Mouse (Mus musculus): Measurements from ENCODE around the gene Pbld1. TPM values are rescaled to one million over a fixed set of nuclear protein-coding genes. Genes with fewer than 3 reads are reported as not detected.

Gene Pbld1
- polyA plus RNA-seq, 1 experiment from 2014 or later, result 0.95 TPM

DNA sequence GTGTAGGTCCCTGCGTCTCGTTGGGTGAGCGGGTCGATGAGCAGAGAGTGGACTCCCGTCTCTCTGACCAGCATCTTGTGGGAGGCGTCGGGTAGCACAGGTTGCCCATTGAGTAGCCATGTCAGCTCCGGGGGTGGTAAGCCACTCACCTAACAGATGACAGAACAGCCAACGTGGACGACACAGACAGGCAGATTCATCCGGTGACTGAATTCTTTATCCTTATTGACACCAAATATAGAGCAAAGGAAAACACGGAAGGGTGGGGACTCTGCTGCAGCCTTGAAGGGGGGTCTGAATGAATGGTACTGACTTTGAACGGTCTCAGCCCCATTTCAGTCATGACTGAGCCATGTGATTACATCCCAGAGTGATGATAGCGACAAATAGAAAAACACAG is 62.0 kb downstream of the Pbld1 start:
- no peak for TF ChIP-seq CTCF (IDR thresholded peaks at IDR 0.05)
- TF ChIP-seq EP300 (IDR thresholded peaks at IDR 0.05), result no peak
- Histone ChIP-seq H3K27me3 (replicated peaks; ENCODE audit: insufficient read depth, low read length) (no peaks in the 10 kb centered on the region), H3K9me3 (ENCODE audit: low read length) (no peaks in the 10 kb centered on the region), H3K9ac (replicated peaks; ENCODE audit: low read depth) (no peak overlapping the region), H3K4me3 (ENCODE audit: low read depth, low read length) (no peak overlapping the region), H3K27ac (ENCODE audit: low read length) (no peak overlapping the region), H3K4me2 (replicated peaks; ENCODE audit: low read depth, low read length) (no peak overlapping the region), H3K36me3 (ENCODE audit: insufficient read depth, low read length) (no peaks in the 10 kb centered on the region), H3K4me1 (ENCODE audit: insufficient read depth, low read depth, low read length) (no peaks in the 10 kb centered on the region)
- ATAC-seq (no peak), DNase-seq (ENCODE audit: low spot score) (no peak)
- WGBS, result 83% methylated on average over 14 of the region's 14 CpGs

DNA sequence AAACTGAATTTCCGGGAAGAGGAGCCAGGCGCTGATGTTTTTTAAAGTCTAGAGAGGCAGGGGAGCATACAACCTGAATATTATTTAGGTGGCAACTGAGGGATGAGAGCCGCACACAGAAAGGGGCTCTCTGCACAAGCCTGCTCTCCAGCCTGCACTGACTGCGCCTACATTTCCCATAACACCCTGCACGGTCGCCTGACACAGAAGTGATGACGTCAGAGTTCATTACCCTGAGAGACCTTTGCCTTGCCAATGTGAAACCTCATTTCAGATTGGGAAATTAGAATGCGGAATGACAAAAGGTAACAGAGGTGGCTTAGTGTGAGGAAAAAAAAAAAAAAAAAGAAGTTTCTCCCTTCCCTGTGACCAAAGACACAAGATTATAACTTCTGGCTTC is 62.6 kb downstream of the Pbld1 start:
- DNase-seq (ENCODE audit: low spot score) (peak; percentile 58), ATAC-seq (no peak)
- H3K4me3 ChIP-seq (ENCODE audit: low read depth, low read length), result no peak overlapping the region
- no peaks in the 10 kb centered on the region for H3K4me1 ChIP-seq (ENCODE audit: insufficient read depth, low read depth, low read length)
- no peaks in the 10 kb centered on the region for H3K9me3 ChIP-seq (ENCODE audit: low read length)
- H3K4me2 ChIP-seq (replicated peaks; ENCODE audit: low read depth, low read length), result no peak overlapping the region
- TF ChIP-seq CTCF (IDR thresholded peaks at IDR 0.05) (no peak), EP300 (IDR thresholded peaks at IDR 0.05) (no peak)
- 42% methylated on average over 8 of the region's 8 CpGs for WGBS
- H3K27ac ChIP-seq (ENCODE audit: low read length), result no peak overlapping the region
- no peaks in the 10 kb centered on the region for H3K36me3 ChIP-seq (ENCODE audit: insufficient read depth, low read length)
- no peak overlapping the region for H3K9ac ChIP-seq (replicated peaks; ENCODE audit: low read depth)
- no peaks in the 10 kb centered on the region for H3K27me3 ChIP-seq (replicated peaks; ENCODE audit: insufficient read depth, low read length)

DNA sequence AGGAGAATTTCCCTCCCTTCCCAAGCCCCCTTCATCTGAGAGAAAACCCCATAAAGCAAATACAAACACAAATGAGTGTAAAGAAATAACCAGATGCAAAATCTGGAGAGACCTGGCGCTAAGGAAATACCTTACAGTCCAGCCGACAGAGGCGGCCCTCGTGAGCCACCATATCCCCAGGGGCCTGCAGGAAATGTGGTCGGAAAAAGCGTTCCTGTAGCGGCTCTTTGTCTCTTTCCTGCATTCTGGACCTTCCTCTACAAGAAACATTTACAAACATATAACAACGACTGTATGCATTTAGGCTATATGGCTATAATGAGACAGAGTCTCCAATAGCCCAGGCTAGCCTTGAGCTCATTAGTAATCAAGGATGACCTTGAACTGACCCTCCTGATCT is 63.2 kb downstream of the Pbld1 start:
- Histone ChIP-seq H3K9me3 (ENCODE audit: low read length) (no peaks in the 10 kb centered on the region), H3K4me3 (ENCODE audit: low read depth, low read length) (no peak overlapping the region), H3K4me2 (replicated peaks; ENCODE audit: low read depth, low read length) (no peak overlapping the region), H3K9ac (replicated peaks; ENCODE audit: low read depth) (no peak overlapping the region), H3K27me3 (replicated peaks; ENCODE audit: insufficient read depth, low read length) (no peaks in the 10 kb centered on the region), H3K4me1 (ENCODE audit: insufficient read depth, low read depth, low read length) (no peaks in the 10 kb centered on the region), H3K27ac (ENCODE audit: low read length) (no peak overlapping the region), H3K36me3 (ENCODE audit: insufficient read depth, low read length) (no peaks in the 10 kb centered on the region)
- TF ChIP-seq EP300 (IDR thresholded peaks at IDR 0.05), result no peak
- TF ChIP-seq CTCF (IDR thresholded peaks at IDR 0.05), result no peak
- no peak for DNase-seq (ENCODE audit: low spot score)
- no peak for ATAC-seq
- 78% methylated on average over 8 of the region's 8 CpGs for WGBS

DNA sequence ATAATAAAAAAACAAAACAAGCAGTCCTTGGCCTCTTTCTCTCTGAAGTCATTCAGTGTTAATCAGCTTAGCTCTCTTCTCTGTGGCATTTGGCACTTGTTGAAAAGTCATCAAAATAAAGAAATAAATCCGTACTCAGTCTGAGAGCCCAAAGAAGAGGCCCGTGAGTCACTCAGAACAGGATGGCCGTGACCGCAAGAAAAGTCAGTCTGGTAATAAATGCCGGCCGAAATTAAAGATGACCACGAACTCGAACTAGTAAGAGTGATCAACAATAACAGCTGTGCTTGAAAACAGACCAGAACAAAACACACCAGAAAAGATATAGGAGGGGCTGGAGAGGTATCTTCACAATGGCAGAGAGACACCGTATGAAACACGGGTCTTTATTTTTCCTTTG is 64.1 kb downstream of the Pbld1 start:
- ATAC-seq, result no peak
- Histone ChIP-seq H3K4me3 (ENCODE audit: low read depth, low read length) (no peak overlapping the region), H3K36me3 (ENCODE audit: insufficient read depth, low read length) (no peaks in the 10 kb centered on the region), H3K27me3 (replicated peaks; ENCODE audit: insufficient read depth, low read length) (no peaks in the 10 kb centered on the region), H3K9ac (replicated peaks; ENCODE audit: low read depth) (no peak overlapping the region), H3K27ac (ENCODE audit: low read length) (no peak overlapping the region), H3K4me2 (replicated peaks; ENCODE audit: low read depth, low read length) (no peak overlapping the region), H3K4me1 (ENCODE audit: insufficient read depth, low read depth, low read length) (no peaks in the 10 kb centered on the region), H3K9me3 (ENCODE audit: low read length) (no peaks in the 10 kb centered on the region)
- 94% methylated on average over 10 of the region's 10 CpGs for WGBS
- no peak for TF ChIP-seq CTCF (IDR thresholded peaks at IDR 0.05)
- no peak for TF ChIP-seq EP300 (IDR thresholded peaks at IDR 0.05)
- no peak for DNase-seq (ENCODE audit: low spot score)

DNA sequence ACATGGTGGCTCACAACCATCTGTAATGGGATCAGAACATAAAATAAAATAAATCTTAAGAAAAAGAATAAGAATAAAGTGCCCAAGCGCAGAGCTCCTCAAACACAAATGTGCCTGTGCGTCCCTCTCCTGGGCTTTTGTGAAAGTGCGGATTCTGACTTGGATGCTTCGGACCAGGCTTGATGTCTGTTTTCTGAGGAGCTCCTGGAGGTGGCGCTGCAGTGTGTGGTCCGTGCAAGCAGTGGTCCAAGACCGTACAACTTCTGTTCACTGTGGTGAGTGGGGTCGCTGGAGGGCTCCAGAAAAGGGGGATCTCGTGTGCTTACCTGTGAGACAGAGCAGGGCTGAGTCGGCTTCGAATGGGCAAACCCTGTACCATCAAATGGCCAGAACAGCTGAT is 65.4 kb downstream of the Pbld1 start:
- no peak overlapping the region for H3K4me2 ChIP-seq (replicated peaks; ENCODE audit: low read depth, low read length)
- H3K36me3 ChIP-seq (ENCODE audit: insufficient read depth, low read length), result no peaks in the 10 kb centered on the region
- no peaks in the 10 kb centered on the region for H3K27me3 ChIP-seq (replicated peaks; ENCODE audit: insufficient read depth, low read length)
- no peaks in the 10 kb centered on the region for H3K4me1 ChIP-seq (ENCODE audit: insufficient read depth, low read depth, low read length)
- no peaks in the 10 kb centered on the region for H3K9me3 ChIP-seq (ENCODE audit: low read length)
- DNase-seq (ENCODE audit: low spot score), result no peak
- ATAC-seq, result no peak
- H3K4me3 ChIP-seq (ENCODE audit: low read depth, low read length), result no peak overlapping the region
- no peak overlapping the region for H3K27ac ChIP-seq (ENCODE audit: low read length)
- 41% methylated on average over 11 of the region's 11 CpGs for WGBS
- peak; percentile 48 for TF ChIP-seq CTCF (IDR thresholded peaks at IDR 0.05)
- TF ChIP-seq EP300 (IDR thresholded peaks at IDR 0.05), result no peak
- no peak overlapping the region for H3K9ac ChIP-seq (replicated peaks; ENCODE audit: low read depth)

DNA sequence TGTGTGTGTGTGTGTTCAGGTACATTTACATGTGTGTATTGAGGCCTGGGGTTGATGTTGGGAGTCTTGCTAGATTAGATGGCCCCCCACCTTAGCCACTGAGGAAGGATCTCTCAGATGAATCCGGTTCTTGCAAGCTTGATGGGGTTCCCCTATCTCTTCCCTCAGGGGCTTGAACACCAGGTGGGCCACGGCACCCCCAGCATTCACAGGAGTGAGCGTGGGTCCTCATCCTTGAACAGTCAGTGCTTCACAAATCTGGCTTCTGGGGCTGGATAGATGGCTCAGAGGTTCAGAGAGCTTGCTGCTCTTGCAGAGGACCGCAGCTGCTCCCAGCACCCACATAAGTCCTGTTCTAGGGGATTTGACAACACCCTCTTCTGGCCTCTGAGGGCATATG is 66.2 kb downstream of the Pbld1 start:
- no peaks in the 10 kb centered on the region for H3K36me3 ChIP-seq (ENCODE audit: insufficient read depth, low read length)
- H3K9me3 ChIP-seq (ENCODE audit: low read length), result no peaks in the 10 kb centered on the region
- H3K27ac ChIP-seq (ENCODE audit: low read length), result no peak overlapping the region
- ATAC-seq, result no peak
- H3K27me3 ChIP-seq (replicated peaks; ENCODE audit: insufficient read depth, low read length), result no peaks in the 10 kb centered on the region
- H3K9ac ChIP-seq (replicated peaks; ENCODE audit: low read depth), result no peak overlapping the region
- no peak overlapping the region for H3K4me2 ChIP-seq (replicated peaks; ENCODE audit: low read depth, low read length)
- WGBS, result 77% methylated on average over 4 of the region's 4 CpGs
- no peak for DNase-seq (ENCODE audit: low spot score)
- no peaks in the 10 kb centered on the region for H3K4me1 ChIP-seq (ENCODE audit: insufficient read depth, low read depth, low read length)
- no peak for TF ChIP-seq CTCF (IDR thresholded peaks at IDR 0.05)
- TF ChIP-seq EP300 (IDR thresholded peaks at IDR 0.05), result no peak
- no peak overlapping the region for H3K4me3 ChIP-seq (ENCODE audit: low read depth, low read length)

DNA sequence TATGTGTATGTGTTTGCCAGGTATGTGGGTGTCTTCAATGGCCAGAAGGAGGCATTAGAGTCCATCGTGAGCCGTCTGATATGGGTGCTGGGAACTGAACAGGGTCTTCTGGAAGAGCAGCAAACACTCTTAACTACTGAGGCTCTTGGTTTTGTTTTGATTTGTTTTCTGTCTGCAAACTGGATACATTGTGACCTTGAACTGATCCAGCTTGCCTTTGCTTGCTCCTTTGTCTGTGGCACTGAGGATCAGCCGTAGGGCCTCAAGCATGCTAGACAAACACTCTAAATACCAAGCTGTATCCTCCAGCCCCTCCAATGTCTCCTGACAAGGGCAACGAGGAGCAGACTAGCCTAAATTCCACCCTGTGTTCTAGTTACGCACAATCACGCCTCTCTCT is 67.2 kb downstream of the Pbld1 start:
- 83% methylated on average over 6 of the region's 6 CpGs for WGBS
- no peak for ATAC-seq
- no peak overlapping the region for H3K27ac ChIP-seq (ENCODE audit: low read length)

More for the DNA sequence above, 67.2 kb downstream of the Pbld1 start:
- Histone ChIP-seq H3K9ac (replicated peaks; ENCODE audit: low read depth) (no peak overlapping the region), H3K27me3 (replicated peaks; ENCODE audit: insufficient read depth, low read length) (no peaks in the 10 kb centered on the region), H3K4me2 (replicated peaks; ENCODE audit: low read depth, low read length) (no peak overlapping the region), H3K4me1 (ENCODE audit: insufficient read depth, low read depth, low read length) (no peaks in the 10 kb centered on the region), H3K4me3 (ENCODE audit: low read depth, low read length) (no peak overlapping the region), H3K9me3 (ENCODE audit: low read length) (no peaks in the 10 kb centered on the region), H3K36me3 (ENCODE audit: insufficient read depth, low read length) (no peaks in the 10 kb centered on the region)
- DNase-seq (ENCODE audit: low spot score), result no peak
- TF ChIP-seq CTCF (IDR thresholded peaks at IDR 0.05), result no peak
- no peak for TF ChIP-seq EP300 (IDR thresholded peaks at IDR 0.05)

Other genes starting within 250 kb of the Pbld1 start
- gene Tet1, start 151.2 kb upstream of the Pbld1 start, polyA plus RNA-seq (2015; fragmentation: Nextera tagmentation; extraction: Ambion mirVana), result 5.2 and 7.0 TPM in 2 replicates
- gene Slc25a16, start 139.5 kb upstream of the Pbld1 start, polyA plus RNA-seq (2015; fragmentation: Nextera tagmentation; extraction: Ambion mirVana), result 20.3 and 24.0 TPM in 2 replicates
- gene Dna2, start 113.1 kb upstream of the Pbld1 start, polyA plus RNA-seq (2015; fragmentation: Nextera tagmentation; extraction: Ambion mirVana), result 3.2 and 3.5 TPM in 2 replicates
- gene Rufy2, start 79.9 kb upstream of the Pbld1 start, polyA plus RNA-seq (2015; fragmentation: Nextera tagmentation; extraction: Ambion mirVana), result 13.9 and 14.5 TPM in 2 replicates
- 38.8 and 44.6 TPM in 2 replicates for gene Hnrnph3, start 35.9 kb upstream of the Pbld1 start, polyA plus RNA-seq (2015; fragmentation: Nextera tagmentation; extraction: Ambion mirVana)
- gene Pbld2, start 35.8 kb upstream of the Pbld1 start, polyA plus RNA-seq (2015; fragmentation: Nextera tagmentation; extraction: Ambion mirVana), result 16.2 and 18.4 TPM in 2 replicates
- not detected in 2 replicates for gene Atoh7, start 39.5 kb downstream of the Pbld1 start, polyA plus RNA-seq (2015; fragmentation: Nextera tagmentation; extraction: Ambion mirVana)
- 0.16 and 0.18 TPM in 2 replicates for gene Mypn, start 143.8 kb downstream of the Pbld1 start, polyA plus RNA-seq (2015; fragmentation: Nextera tagmentation; extraction: Ambion mirVana)
- 23.8 and 28.3 TPM in 2 replicates for gene Herc4, start 183.6 kb downstream of the Pbld1 start, polyA plus RNA-seq (2015; fragmentation: Nextera tagmentation; extraction: Ambion mirVana)

Data from lung, postnatal 0 days (tissue).